Mouse (Mus musculus): ENCODE data around the gene Ly6g6f.
"Not testable (repeated sequence)": the region's sequence is repeated elsewhere in the genome, so short reads cannot be mapped to it uniquely, and the experiment has no call there.

Ly6g6f gene

GRCm38 (mm10) chr17:35052271-35052798, 33.1 kb downstream of the Ly6g6f start:
- DNase-seq (ENCODE audit: low spot score in 2 of 2) = no peak

GRCm38 (mm10) chr17:35051156-35052086, 34.0 kb downstream of the Ly6g6f start:
- DNase-seq (ENCODE audit: low spot score in 2 of 2) = peak; percentile 51 to 65

GRCm38 (mm10) chr17:35050126-35050750, 35.2 kb downstream of the Ly6g6f start:
- peak; percentile 65 to 66 for DNase-seq (ENCODE audit: low spot score in 2 of 2)

- DNase-seq (ENCODE audit: low spot score in 2 of 2) = peak in 1 of 2 experiments; percentile 38
These were observed 35.8 kb downstream of the Ly6g6f start, which contains the start of gene Clic1 for GRCm38 (mm10) chr17:35049561-35050016. Gene Clic1 (plus strand): TSS chr17:35049966.

- DNase-seq (ENCODE audit: low spot score in 2 of 2) = no peak
These were observed 36.4 kb downstream of the Ly6g6f start for GRCm38 (mm10) chr17:35048932-35049440.

- DNase-seq (ENCODE audit: low spot score in 2 of 2) = no peak
These were observed 37.1 kb downstream of the Ly6g6f start for GRCm38 (mm10) chr17:35048149-35048931.

- DNase-seq (ENCODE audit: low spot score in 2 of 2) = no peak
These were observed 37.7 kb downstream of the Ly6g6f start for GRCm38 (mm10) chr17:35047688-35048087.

DNA sequence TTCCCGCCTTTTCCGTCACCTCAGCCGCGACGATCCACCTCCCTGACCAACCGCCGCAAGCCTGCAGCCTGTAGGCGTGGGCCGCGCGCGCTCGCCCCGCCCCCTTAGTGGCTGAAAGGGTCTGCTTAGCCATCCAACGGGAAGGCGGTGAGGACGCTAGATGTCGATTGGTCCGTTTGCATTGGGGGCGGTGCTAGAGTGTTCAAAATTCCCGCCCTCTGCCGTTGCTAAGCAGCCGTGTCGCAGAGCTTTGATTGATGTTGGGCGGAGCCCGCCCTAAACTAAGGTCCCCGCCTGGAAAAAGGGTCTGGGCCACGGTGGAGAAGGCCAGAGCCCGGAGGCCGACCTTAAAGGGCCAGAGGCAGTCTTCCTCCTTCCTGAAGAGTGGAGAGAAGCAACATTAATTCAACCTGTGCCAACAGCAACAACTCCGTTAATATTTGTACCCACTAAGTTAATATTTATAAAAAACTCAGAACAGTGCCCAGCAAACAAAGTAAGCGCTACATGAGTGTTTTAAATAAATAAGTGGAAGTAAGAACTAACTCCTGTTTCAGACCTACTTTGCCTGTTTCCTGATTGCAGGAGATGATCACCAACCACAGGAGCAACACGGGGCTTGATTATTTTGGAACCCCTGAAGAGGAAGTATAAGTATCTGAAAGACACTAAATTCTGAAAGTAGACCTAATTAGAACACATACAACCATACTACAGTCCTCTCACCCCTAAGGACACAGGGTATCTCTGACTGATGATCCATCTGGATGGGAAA, 38.5 kb downstream of the Ly6g6f start, which contains the start of gene Msh5:
Msh5 (minus strand) TSS at position 65 of the 775 bp plus-strand sequence.
- peak; percentile 92 to 95 for DNase-seq (ENCODE audit: low spot score in 2 of 2)

DNA sequence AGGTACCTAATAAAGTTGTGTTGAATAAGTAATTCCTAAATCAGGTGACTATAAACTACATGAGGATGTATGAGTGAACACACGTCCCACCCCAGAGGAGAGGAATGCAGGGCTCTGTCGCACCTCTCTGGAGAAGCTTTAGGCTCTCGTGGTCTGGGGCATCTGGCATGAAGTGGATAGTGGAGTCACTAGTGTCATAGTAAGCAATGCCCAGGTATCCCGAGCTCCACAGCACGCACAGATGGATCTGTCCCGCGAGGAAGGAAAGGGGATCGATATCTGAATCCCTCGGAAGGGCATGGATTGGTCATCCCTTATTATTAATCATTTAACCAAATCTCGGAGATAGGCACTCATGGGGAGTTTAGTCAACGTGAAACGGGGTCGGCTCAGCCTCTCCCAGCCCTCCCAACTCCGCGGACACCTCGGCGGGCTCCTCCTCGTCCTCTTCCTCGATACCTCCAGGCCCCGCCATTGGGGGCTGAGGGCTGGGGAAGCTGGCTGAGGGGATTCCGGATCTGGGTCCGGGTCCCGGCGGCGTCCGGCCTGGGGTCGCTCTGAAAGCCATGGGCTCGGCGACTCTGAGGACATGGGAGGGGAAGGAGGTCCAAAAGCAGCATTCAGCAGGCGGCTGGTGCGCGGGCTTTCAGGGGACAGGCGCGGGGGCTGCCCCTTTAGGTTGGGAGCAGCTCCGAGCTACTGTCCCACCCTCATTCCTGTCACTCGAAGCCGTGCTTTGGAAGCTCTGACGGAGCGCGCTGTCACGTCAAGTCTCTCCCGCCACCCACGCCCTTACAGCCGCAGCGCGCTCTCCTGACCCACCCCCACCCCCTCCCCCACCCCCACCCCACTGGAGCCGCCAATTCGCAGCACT, 39.4 kb downstream of the Ly6g6f start:
- DNase-seq (ENCODE audit: low spot score in 2 of 2) = no peak

- DNase-seq (ENCODE audit: low spot score in 2 of 2) = no peak
These were observed 40.3 kb downstream of the Ly6g6f start for GRCm38 (mm10) chr17:35044904-35045806.

GRCm38 (mm10) chr17:35043794-35044193, 41.6 kb downstream of the Ly6g6f start:
- DNase-seq (ENCODE audit: low spot score in 2 of 2) = no peak

DNA sequence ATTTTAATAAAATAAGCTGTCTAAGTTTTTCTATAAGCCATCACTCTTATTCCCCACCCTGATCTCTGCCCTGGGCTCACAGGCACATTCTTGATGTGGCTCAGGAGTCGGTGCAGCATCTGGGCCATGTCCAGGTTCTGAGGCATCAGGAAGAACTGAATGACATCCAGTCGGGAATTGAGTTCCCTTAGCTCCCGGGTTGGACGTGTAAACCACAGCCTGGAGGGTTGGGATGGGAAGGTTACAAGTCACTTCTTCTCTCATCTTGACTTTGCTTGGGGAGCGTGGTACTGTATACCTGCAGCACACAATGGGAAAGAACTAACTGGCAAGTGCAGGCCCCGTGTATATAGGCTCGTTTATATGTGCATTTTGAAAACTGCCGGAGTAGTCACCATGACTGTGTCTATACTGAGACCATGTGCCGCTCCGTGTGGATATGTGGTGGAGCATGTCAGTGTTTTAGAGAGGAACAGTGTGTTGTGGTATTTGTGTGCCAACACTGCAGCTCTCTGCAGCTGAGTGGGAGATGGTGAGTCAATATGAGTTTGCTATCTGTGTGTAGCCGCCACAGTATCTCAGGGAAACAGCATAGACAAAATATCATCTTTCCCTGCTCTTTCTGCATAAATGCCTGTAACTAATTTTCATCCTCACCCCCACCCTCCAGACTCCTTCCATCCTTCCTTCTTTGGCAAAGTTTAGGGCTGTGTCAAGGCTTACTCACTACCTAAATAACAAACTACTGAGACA, 46.1 kb downstream of the Ly6g6f start:
- DNase-seq (ENCODE audit: low spot score in 2 of 2) = no peak

GRCm38 (mm10) chr17:35034896-35035295, 50.5 kb downstream of the Ly6g6f start:
- DNase-seq (ENCODE audit: low spot score in 2 of 2) = no peak

DNA sequence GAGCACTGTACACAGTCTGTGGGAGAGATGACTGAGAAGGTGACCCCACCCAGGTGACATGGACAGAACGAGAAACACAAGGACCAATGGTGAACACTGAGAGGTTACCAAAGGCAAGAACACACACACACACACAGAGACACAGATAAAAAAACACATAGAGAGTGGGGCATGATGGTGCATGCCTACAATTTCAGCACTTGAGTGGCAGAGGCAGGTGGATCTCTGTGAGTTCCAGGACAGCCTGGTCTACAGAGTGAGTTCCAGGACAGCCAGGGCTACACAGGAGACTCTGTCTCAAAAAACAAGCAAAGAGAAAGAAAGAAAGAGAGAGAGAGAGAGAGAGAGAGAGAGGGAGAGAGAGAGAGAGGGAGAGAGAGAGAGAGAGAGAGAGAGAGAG, 51.7 kb downstream of the Ly6g6f start:
- DNase-seq (ENCODE audit: low spot score in 2 of 2) = not testable (repeated sequence)

DNA sequence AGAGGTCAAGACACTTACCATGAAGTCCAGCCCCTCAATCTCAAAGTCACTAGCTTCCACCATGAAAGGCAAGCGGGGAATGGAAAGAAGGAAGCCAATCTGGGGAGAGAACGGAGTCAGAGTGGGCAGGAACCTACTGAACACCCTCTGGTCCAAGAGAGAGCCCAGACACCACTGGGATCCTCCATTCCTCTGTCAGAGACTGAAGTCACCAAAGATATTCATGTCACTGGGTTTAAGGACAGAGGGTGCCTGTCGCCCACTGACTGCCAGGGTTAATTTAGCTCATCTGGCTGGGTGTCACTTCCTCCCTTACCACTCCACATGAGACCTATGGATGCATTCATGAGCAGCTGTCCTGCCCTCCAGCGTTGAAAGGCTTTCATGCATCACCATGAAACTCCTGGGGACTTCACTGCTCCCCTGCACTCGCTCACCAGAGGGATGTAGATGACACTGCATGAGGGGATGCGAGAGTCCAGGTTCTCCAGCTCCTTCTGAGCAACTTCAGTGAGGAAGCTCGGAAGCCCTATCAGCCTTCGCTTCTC, 53.0 kb downstream of the Ly6g6f start:
- DNase-seq (ENCODE audit: low spot score in 2 of 2) = no peak

DNA sequence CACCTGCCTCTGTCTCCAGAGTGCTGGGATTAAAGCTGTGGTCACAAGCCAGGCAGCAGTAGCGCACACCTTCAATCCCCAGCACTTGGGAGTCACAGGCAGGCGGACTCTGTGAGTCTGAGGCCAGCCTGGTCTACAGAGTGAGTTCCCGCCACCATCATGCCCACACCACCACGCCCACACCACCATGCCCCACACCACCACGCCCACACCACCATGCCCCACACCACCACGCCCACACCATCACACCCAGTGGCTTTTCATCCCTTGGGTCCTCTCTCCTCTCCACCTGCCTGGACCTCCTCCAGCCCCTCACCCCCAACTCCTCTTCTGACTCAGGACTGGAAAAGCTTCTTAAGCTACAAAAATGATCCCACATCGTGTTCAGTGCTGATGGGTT, 53.5 kb downstream of the Ly6g6f start:
- no peak for DNase-seq (ENCODE audit: low spot score in 2 of 2)

DNA sequence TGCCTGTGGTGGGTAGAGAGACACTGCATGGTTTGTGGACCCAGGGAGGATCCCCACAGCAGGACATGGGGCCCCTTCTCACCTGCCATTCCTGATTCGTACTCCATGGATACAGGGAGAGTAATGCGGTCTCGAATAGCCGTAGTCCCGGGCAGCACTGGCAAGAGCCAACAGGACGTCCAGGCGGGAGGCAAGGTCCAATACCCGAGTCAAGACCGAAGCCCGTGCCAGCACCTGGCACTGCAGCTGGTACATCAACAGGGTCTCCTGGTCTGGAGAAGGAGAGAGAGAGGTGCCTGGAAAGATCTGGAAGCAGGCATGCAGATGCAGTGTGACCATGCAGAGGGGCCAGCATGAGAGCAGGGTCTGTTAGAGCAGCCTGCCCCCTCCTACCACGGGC, 54.1 kb downstream of the Ly6g6f start:
- DNase-seq (ENCODE audit: low spot score in 2 of 2) = no peak
